Mouse (Mus musculus) right cerebral cortex, postnatal 4 days (tissue): ENCODE data around the gene Nepn.
"Not testable (repeated sequence)": the region's sequence is repeated elsewhere in the genome, so short reads cannot be mapped to it uniquely, and the experiment has no call there.

Experiments
- DNase-seq: peaks from one replicate; pipeline ENCODE4 v3.0.0-alpha.2; 2022

Nepn gene

GRCm38 (mm10) chr10:52388922-52389430 is at the start of gene Nepn:
Gene Nepn (plus strand): TSS chr10:52388972.
- DNase-seq = no peak

GRCm38 (mm10) chr10:52343324-52343723 is 45.4 kb upstream of the Nepn start:
- DNase-seq = not testable (repeated sequence)

- DNase-seq = no peak
These were observed 35.6 kb upstream of the Nepn start for GRCm38 (mm10) chr10:52353184-52353583.

GRCm38 (mm10) chr10:52358467-52358866 is 30.3 kb upstream of the Nepn start, which contains the start of gene Gm26741:
Gene Gm26741 (plus strand): TSS chr10:52358767.
- no peak for DNase-seq

GRCm38 (mm10) chr10:52360241-52360735 is 28.5 kb upstream of the Nepn start:
- DNase-seq = no peak

- DNase-seq = no peak
These were observed 27.7 kb upstream of the Nepn start for GRCm38 (mm10) chr10:52360862-52361609.

GRCm38 (mm10) chr10:52368376-52368775 is 20.4 kb upstream of the Nepn start:
- no peak for DNase-seq

GRCm38 (mm10) chr10:52373834-52374233 is 14.9 kb upstream of the Nepn start:
- DNase-seq = no peak

GRCm38 (mm10) chr10:52374651-52375050 is 14.1 kb upstream of the Nepn start:
- DNase-seq = no peak

GRCm38 (mm10) chr10:52376422-52376821 is 12.3 kb upstream of the Nepn start:
- DNase-seq = no peak

- no peak for DNase-seq
These were observed 11.0 kb upstream of the Nepn start for GRCm38 (mm10) chr10:52377813-52378212.

- DNase-seq = no peak
These were observed 7.4 kb upstream of the Nepn start for GRCm38 (mm10) chr10:52381321-52381801.

- peak; percentile 97 for DNase-seq
These were observed 6.8 kb upstream of the Nepn start, which contains the start of gene Gopc for GRCm38 (mm10) chr10:52381845-52382591. Gene Gopc (minus strand): TSS chr10:52382124.

- DNase-seq = no peak
These were observed 5.8 kb upstream of the Nepn start for GRCm38 (mm10) chr10:52383022-52383421.

GRCm38 (mm10) chr10:52383522-52383921 is 5.2 kb upstream of the Nepn start:
- DNase-seq = no peak

GRCm38 (mm10) chr10:52384823-52385610 is 3.8 kb upstream of the Nepn start:
- DNase-seq = peak; percentile 40

- no peak for DNase-seq
These were observed 1.6 kb upstream of the Nepn start for GRCm38 (mm10) chr10:52387192-52387591.

- no peak for DNase-seq
These were observed 666 bp downstream of the Nepn start for GRCm38 (mm10) chr10:52389438-52389837.

GRCm38 (mm10) chr10:52391208-52391607 is 2.4 kb downstream of the Nepn start:
- DNase-seq = no peak

GRCm38 (mm10) chr10:52396647-52397046 is 7.9 kb downstream of the Nepn start:
- DNase-seq = no peak

GRCm38 (mm10) chr10:52398715-52399114 is 9.9 kb downstream of the Nepn start:
- no peak for DNase-seq

- no peak for DNase-seq
These were observed 10.9 kb downstream of the Nepn start for GRCm38 (mm10) chr10:52399722-52400121.

GRCm38 (mm10) chr10:52405160-52405559 is 16.4 kb downstream of the Nepn start:
- DNase-seq = no peak
